Mouse (Mus musculus): ENCODE data around the gene Tpst1.

DNA sequence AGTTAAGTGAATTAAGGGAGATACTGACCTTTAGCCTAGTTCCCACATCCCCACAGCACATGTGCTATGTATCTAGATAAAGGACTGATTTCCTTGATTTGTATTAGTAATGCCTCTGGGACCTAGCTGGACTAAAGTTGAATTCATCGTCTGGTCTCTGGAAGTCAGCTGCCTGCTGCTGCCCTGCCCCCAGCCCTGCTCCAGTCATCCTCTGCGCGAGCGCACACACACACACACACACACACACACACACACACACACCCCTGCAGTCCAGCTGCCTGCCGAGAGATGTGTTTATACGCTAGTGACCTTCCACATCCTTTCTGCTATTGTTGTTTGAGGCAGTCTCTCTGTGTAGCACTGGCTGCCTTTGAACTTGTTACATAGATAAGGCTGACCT, 47.8 kb downstream of the Tpst1 start:
- TF ChIP-seq CTCF (IDR thresholded peaks at IDR 0.05; ENCODE audit: low read depth, low read length) (no peak), GATA1 (IDR thresholded peaks at IDR 0.05; ENCODE audit: borderline replicate concordance, low read length) (no peak), TAL1 (conservative IDR thresholded peaks at IDR 0.05; ENCODE audit: low read depth, low read length) (no peak), POLR2AphosphoS5 (IDR thresholded peaks at IDR 0.05; ENCODE audit: insufficient replicate concordance, low read depth, low read length) (no peak), GATA2 (IDR thresholded peaks at IDR 0.05; ENCODE audit: borderline replicate concordance, low read depth, low read length) (no peak)

Data from G1E (cell line).